Mouse (Mus musculus) liver, embryonic 14 days (tissue): ENCODE measurements around the gene Mex3b. TPM values are rescaled to one million over a fixed set of nuclear protein-coding genes. Genes with fewer than 3 reads are reported as not detected.

Source experiments
- polyA plus RNA-seq: library from polyadenylated mRNA; depleted of rRNA; stranded (reverse); fragments of >200 nt; gene quantifications from 2 replicates; pipeline ENCODE4 v1.2.3, GENCODE M21; 2012; rRNA removed

The Mex3b gene
- polyA plus RNA-seq, result 1.1 and 1.5 TPM in 2 replicates

DNA sequence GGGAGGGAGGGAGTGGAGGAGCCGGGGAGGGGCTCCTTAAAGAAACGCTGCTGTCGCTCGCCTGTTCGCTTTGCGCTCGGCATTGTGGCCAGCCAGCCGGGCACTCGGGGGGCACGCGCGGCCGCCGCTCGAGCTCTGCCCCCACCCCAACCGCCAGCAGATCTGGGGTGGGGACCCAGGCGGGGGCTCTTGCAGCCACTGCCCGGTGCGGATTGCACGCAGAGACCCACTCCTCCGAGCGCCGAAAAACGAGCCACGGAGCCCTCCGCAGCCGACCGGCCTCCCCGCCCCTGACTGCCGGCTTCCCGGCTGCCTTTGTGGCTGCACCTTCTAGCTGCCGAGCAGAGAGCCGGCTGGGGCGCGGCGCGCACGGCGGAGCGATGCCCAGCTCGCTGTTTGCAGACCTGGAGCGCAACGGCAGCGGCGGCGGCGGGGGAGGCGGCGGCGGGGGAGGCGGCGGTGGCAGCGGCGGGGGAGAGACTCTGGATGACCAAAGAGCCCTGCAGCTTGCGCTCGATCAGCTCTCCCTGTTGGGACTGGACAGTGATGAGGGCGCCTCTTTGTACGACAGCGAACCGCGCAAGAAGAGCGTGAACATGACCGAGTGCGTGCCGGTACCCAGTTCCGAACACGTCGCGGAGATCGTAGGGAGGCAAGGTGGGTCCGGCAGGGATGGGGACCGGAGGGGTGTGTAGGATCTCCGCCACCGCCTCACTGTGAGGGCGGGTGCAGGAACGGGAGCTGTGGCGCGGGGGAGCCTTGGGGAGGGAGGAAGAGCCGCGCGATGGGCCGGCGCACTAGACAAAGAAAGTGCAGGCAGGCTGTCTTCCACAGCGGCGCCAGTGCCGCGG lies at the start of gene Mex3b:
TSS of gene Mex3b (plus strand) at position 63 of the 851 bp plus-strand sequence.

Other genes with a start within 250 kb of the Mex3b start
- 0.36 and 0.56 TPM in 2 replicates for gene Saxo2, start 218.8 kb upstream of the Mex3b start, polyA plus RNA-seq
- gene Efl1, start 218.7 kb upstream of the Mex3b start, polyA plus RNA-seq, result 3.3 and 3.7 TPM in 2 replicates